Mouse (Mus musculus): ENCODE measurements around the gene Kif15. TPM values are rescaled to one million over a fixed set of nuclear protein-coding genes. Genes with fewer than 3 reads are reported as not detected.

Gene Kif15
- polyA plus RNA-seq, 2 experiments = 39.6 to 44.9 TPM

DNA sequence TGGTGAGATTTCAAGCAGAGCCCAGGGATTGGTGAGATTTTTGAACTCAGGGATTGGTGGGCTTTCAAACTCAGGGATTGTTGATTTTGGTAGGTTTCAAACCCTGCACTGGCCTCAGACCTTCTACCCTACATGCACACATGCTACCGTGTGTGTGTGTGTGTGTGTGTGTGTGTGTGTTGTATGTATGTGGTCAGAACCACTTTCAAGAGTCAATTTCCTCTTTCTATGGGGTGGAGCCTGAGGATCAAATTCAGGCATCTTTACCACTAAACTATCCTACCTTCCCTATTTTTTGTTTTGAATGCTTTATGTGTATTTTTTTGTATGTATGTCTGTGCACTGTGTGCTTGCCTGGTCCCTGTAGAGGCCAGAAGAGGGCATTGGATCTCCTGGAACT, 96.8 kb downstream of the Kif15 start:
- Histone ChIP-seq H3K36me3 (ENCODE audit: control insufficient read depth, insufficient read depth, low read length) (no peaks in the 10 kb centered on the region), H3K27me3 (ENCODE audit: control insufficient read depth, insufficient read depth, low read length) (no peaks in the 10 kb centered on the region), H3K4me1 (ENCODE audit: control insufficient read depth, insufficient read depth, low read length) (no peaks in the 10 kb centered on the region), H3K27ac (replicated peaks; ENCODE audit: low read depth, low read length) (no peak overlapping the region), H3K9me3 (ENCODE audit: control insufficient read depth, low read length) (no peaks in the 10 kb centered on the region), H3K4me2 (replicated peaks; ENCODE audit: low read depth, low read length, severe bottlenecking) (no peak overlapping the region), H3K9ac (ENCODE audit: low read depth, low read length, severe bottlenecking) (no peak overlapping the region), H3K4me3 (replicated peaks; ENCODE audit: low read length) (no peak overlapping the region)
- TF ChIP-seq POLR2A (IDR thresholded peaks at IDR 0.05; ENCODE audit: borderline replicate concordance, extremely low read depth, insufficient read depth, insufficient read length) = no peak
- ATAC-seq (ENCODE audit: low FRiP score, low read depth) (no peak), DNase-seq (ENCODE audit: low spot score) (no peak)
- WGBS = 81% methylated on average over 1 of the region's 1 CpGs

DNA sequence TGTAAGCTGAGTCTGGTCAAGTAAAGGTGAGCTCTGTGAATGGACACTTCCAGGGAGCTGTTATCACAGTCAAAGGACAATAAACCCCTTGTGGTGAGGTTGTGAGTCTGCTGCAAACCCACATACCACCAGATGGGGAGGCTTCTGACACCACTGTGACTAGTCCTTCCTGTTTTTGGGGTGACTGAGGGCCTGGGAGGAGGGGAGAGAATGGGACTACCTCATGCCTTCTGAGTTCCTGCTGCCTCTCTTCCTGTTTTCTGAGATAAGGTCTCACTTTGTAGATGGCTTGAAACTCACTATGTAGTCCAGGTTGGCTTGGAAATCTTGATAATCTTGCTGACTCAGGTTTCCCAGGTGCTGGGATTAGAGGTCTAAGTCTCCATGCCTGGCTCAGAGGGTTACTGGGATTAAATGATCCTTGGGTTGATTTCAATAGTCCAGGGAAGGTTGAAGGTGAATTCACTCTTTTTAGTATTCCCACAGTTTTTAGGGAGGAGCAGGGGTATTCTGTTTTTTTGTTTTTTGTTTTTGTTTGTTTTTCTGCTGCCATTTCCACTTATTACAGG, 108.0 kb downstream of the Kif15 start:
- Histone ChIP-seq H3K4me2 (replicated peaks; ENCODE audit: low read depth, low read length, severe bottlenecking) (no peak overlapping the region), H3K9me3 (ENCODE audit: control insufficient read depth, low read length) (no peaks in the 10 kb centered on the region), H3K9ac (ENCODE audit: low read depth, low read length, severe bottlenecking) (no peak overlapping the region), H3K4me3 (replicated peaks; ENCODE audit: low read length) (no peak overlapping the region), H3K36me3 (ENCODE audit: control insufficient read depth, insufficient read depth, low read length) (no peaks in the 10 kb centered on the region), H3K27ac (replicated peaks; ENCODE audit: low read depth, low read length) (no peak overlapping the region), H3K4me1 (ENCODE audit: control insufficient read depth, insufficient read depth, low read length) (no peaks in the 10 kb centered on the region), H3K27me3 (ENCODE audit: control insufficient read depth, insufficient read depth, low read length) (no peaks in the 10 kb centered on the region)
- DNase-seq (ENCODE audit: low spot score) = no peak
- TF ChIP-seq POLR2A (IDR thresholded peaks at IDR 0.05; ENCODE audit: borderline replicate concordance, extremely low read depth, insufficient read depth, insufficient read length) = no peak
- ATAC-seq (ENCODE audit: low FRiP score, low read depth) = no peak

DNA sequence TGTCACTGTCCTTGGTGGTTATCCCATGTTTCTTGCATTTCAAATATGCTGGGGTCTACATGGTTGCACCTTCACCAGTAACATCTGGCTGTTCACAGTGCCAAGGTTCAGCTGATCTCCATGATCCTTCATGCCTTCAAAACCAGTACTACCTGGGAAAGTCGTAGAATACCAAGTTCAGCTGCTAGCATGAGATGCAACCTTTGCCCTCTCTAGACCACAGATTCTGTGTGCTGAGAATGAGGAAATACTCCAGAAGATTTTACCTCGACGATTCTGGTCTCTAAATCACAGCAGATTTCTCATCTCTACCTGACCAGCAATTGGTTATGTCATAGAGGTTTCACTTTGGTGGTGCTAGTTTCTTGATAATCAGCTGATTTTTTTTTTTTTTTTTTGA, 109.3 kb downstream of the Kif15 start:
- no peak for TF ChIP-seq POLR2A (IDR thresholded peaks at IDR 0.05; ENCODE audit: borderline replicate concordance, extremely low read depth, insufficient read depth, insufficient read length)
- H3K9ac ChIP-seq (ENCODE audit: low read depth, low read length, severe bottlenecking) = no peak overlapping the region
- H3K36me3 ChIP-seq (ENCODE audit: control insufficient read depth, insufficient read depth, low read length) = no peaks in the 10 kb centered on the region
- H3K9me3 ChIP-seq (ENCODE audit: control insufficient read depth, low read length) = no peaks in the 10 kb centered on the region
- no peak overlapping the region for H3K27ac ChIP-seq (replicated peaks; ENCODE audit: low read depth, low read length)
- H3K4me1 ChIP-seq (ENCODE audit: control insufficient read depth, insufficient read depth, low read length) = no peaks in the 10 kb centered on the region
- DNase-seq (ENCODE audit: low spot score) (no peak), ATAC-seq (ENCODE audit: low FRiP score, low read depth) (no peak)
- no peak overlapping the region for H3K4me3 ChIP-seq (replicated peaks; ENCODE audit: low read length)
- no peaks in the 10 kb centered on the region for H3K27me3 ChIP-seq (ENCODE audit: control insufficient read depth, insufficient read depth, low read length)
- H3K4me2 ChIP-seq (replicated peaks; ENCODE audit: low read depth, low read length, severe bottlenecking) = no peak overlapping the region
- WGBS = 80% methylated on average over 3 of the region's 3 CpGs

Other genes starting within 250 kb of the Kif15 start
- not detected in 2 replicates for gene Topaz1, start 203.7 kb upstream of the Kif15 start, polyA plus RNA-seq (2012; rRNA removed)
- not detected in 2 replicates for gene Topaz1, start 203.7 kb upstream of the Kif15 start, polyA plus RNA-seq (2014; fragmentation: Nextera tagmentation; extraction: Ambion mirVana)
- 6.1 and 6.6 TPM in 2 replicates for gene Tcaim, start 145.5 kb upstream of the Kif15 start, polyA plus RNA-seq (2012; rRNA removed)
- gene Tcaim, start 145.5 kb upstream of the Kif15 start, polyA plus RNA-seq (2014; fragmentation: Nextera tagmentation; extraction: Ambion mirVana) = 7.3 and 7.8 TPM in 2 replicates
- gene Gm35549, start 107.0 kb upstream of the Kif15 start, polyA plus RNA-seq (2012; rRNA removed) = not detected in 2 replicates
- 0.45 and 0.82 TPM in 2 replicates for gene Gm35549, start 107.0 kb upstream of the Kif15 start, polyA plus RNA-seq (2014; fragmentation: Nextera tagmentation; extraction: Ambion mirVana)
- 117 and 119 TPM in 2 replicates for gene Zfp445, start 85.0 kb upstream of the Kif15 start, polyA plus RNA-seq (2012; rRNA removed)
- 60.4 and 65.2 TPM in 2 replicates for gene Zfp445, start 85.0 kb upstream of the Kif15 start, polyA plus RNA-seq (2014; fragmentation: Nextera tagmentation; extraction: Ambion mirVana)
- gene Zkscan7, start 65.4 kb upstream of the Kif15 start, polyA plus RNA-seq (2012; rRNA removed) = 9.1 and 9.3 TPM in 2 replicates
- gene Zkscan7, start 65.4 kb upstream of the Kif15 start, polyA plus RNA-seq (2014; fragmentation: Nextera tagmentation; extraction: Ambion mirVana) = 2.6 and 3.2 TPM in 2 replicates
- 9.7 and 13.3 TPM in 2 replicates for gene Zfp105, start 28.0 kb upstream of the Kif15 start, polyA plus RNA-seq (2012; rRNA removed)
- gene Zfp105, start 28.0 kb upstream of the Kif15 start, polyA plus RNA-seq (2014; fragmentation: Nextera tagmentation; extraction: Ambion mirVana) = 17.4 and 18.8 TPM in 2 replicates
- gene 1110059G10Rik, start within 50 bp of the Kif15 start, polyA plus RNA-seq (2012; rRNA removed) = 17.6 and 19.3 TPM in 2 replicates
- 34.5 and 38.0 TPM in 2 replicates for gene 1110059G10Rik, start within 50 bp of the Kif15 start, polyA plus RNA-seq (2014; fragmentation: Nextera tagmentation; extraction: Ambion mirVana)
- 17.1 and 18.3 TPM in 2 replicates for gene Tmem42, start 70.3 kb downstream of the Kif15 start, polyA plus RNA-seq (2012; rRNA removed)
- 26.2 and 30.1 TPM in 2 replicates for gene Tmem42, start 70.3 kb downstream of the Kif15 start, polyA plus RNA-seq (2014; fragmentation: Nextera tagmentation; extraction: Ambion mirVana)
- gene Tgm4, start 83.7 kb downstream of the Kif15 start, polyA plus RNA-seq (2012; rRNA removed) = 0.41 and 0.45 TPM in 2 replicates
- gene Tgm4, start 83.7 kb downstream of the Kif15 start, polyA plus RNA-seq (2014; fragmentation: Nextera tagmentation; extraction: Ambion mirVana) = 0.47 and 0.59 TPM in 2 replicates
- 63.5 and 101 TPM in 2 replicates for gene Zdhhc3, start 162.2 kb downstream of the Kif15 start, polyA plus RNA-seq (2012; rRNA removed)
- gene Zdhhc3, start 162.2 kb downstream of the Kif15 start, polyA plus RNA-seq (2014; fragmentation: Nextera tagmentation; extraction: Ambion mirVana) = 58.1 and 61.5 TPM in 2 replicates
- gene Exosc7, start 162.2 kb downstream of the Kif15 start, polyA plus RNA-seq (2012; rRNA removed) = 81.1 and 109 TPM in 2 replicates
- gene Exosc7, start 162.2 kb downstream of the Kif15 start, polyA plus RNA-seq (2014; fragmentation: Nextera tagmentation; extraction: Ambion mirVana) = 96.5 and 105 TPM in 2 replicates
- gene Clec3b, start 199.9 kb downstream of the Kif15 start, polyA plus RNA-seq (2012; rRNA removed) = 18.1 and 21.0 TPM in 2 replicates
- 1.1 and 1.6 TPM in 2 replicates for gene Clec3b, start 199.9 kb downstream of the Kif15 start, polyA plus RNA-seq (2014; fragmentation: Nextera tagmentation; extraction: Ambion mirVana)